Mouse (Mus musculus): Measurements from ENCODE around the gene Arhgap29.

The Arhgap29 gene

DNA sequence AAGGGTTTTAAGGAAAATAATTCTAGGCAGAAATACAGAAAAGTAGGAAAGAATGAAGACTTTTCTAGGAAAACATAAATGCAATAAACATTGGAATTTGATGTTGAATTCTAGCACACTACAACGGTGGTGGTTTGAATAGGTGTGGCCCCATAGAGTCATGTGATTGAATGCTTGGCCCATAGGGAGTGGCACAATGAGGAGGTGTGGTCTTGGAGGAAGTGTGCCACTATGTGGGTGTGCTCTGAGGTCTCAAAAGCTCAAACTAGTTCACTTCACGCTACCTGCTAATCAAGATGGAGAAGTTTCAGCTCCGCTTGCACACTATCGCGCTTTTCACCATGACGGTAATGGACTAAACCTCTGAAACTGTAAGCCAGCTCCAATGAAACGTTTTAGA is 66.1 kb downstream of the Arhgap29 start:
- no peak for DNase-seq

- DNase-seq: no peak
Observed at GRCm38 (mm10) chr3:122019159-122019558, 66.8 kb downstream of the Arhgap29 start.

DNA sequence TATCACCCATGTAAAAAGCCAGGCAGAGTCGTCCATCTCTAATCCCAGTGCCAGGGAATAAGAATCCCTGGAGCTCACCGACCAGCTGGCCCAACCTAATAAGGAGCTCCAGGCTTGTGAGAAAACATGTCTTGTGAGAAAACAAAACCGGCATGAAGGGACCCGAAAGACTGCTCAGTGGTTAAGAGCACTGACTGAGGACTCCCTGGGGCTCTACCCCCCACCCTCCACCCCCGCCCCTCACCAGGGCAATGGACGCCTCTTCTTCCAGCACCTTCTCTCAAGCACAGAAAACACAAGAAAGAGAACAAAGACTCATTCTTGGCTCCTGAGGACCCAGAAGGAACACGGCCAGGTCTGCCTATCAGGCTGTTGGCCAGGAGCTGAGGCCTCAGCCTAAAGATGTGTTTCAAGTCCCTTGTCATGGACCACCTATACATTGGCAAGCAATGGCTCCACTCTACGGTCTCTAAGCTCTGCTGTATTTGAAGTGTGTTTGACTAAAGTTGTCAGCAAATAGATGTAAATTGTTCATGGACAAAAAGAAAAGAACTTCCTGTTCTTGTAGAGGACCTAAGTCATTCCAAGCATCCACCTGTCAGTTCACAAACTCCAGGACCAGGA is 68.8 kb downstream of the Arhgap29 start:
- DNase-seq: no peak

DNA sequence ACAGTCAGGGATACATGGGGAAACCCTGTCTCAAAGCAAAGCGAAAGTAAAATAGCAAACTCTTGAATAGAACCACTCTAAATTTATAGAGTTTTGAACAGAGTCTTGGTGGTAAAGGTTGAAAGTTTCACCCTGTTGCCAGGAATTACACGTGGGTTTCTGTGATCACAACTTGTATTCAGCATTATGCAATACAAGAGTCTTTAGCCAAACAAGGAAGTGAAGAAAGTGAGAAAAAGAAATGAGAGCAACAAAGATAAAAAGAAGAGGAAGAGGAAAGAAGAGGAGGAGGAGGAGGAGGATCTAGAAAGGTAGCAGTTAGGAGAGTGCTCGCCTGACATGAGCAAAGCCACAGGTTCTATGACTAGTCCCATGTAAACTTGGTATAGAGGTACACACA is 70.0 kb downstream of the Arhgap29 start:
- no peak for DNase-seq

DNA sequence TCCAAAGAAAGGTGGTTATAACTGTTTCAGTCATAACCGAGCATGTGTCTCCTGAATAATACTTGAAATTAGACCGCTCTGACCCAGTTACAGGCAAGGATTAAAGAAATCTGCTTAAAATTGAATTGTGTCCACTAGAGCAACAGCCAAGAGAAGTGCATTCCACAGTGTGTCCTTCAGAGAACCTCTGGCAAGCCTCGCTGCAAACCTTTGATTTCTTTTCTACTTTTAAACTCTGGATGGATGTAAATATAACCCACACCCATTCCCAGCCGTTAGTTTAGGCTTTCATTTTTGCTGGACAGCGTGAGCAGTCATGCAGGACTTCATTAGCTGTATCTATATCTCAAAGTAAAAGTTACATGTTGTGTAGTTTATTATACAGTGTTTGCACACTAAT is 74.3 kb downstream of the Arhgap29 start:
- DNase-seq: no peak

- no peak for DNase-seq
Observed at GRCm38 (mm10) chr3:122027776-122028175, 75.4 kb downstream of the Arhgap29 start.

DNA sequence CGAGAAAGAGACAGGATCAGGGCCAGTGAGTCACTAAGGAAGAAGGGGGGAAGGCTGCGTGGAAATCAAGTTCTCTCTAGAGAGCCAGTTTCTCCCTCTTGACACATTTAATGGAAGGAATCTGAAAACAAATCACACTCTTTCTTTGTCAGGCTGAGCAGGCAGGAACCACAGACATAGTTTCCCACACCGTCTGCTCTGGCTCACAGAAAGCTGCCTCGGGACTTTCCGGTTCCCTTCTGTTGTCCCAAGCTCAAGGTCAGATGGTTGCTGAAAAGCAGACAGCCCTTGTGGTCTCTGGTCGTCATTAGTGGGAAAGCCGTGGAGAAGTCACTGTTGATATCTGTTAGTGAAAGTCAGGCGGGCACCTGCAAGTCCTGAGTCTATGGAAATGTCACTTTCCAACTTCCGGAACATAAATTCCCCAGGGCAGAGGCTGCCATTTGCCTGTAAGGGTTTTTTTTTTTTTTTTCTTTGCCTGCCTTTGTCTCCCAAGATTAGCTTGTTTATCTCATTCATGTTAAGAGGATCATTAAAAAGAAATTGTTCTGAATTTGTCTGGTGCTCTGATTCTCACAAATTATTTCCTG is 81.0 kb downstream of the Arhgap29 start:
- DNase-seq: no peak

DNA sequence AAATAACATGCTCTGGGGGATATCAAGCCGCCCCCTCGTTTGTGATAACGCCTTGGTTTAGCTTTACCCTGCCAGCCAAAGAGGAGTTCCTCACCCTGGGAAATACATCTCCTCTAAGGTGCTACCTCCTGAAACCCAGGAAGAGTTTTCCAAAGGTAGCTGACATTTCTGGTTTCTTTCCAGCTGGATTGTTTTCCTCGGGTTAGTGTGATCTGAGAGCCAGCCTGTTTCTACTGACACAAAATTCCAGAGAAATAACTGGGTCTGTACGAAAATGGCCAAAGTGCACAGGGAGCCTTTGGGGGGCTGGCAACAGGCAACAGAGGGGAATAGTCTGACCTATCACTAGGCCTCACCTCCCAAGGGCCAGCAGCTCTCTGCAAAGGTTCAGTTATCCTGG is 81.9 kb downstream of the Arhgap29 start:
- DNase-seq: no peak

- no peak for DNase-seq
Observed at GRCm38 (mm10) chr3:122035092-122035491, 82.8 kb downstream of the Arhgap29 start.

- DNase-seq: no peak
Observed at GRCm38 (mm10) chr3:122040522-122040921, 88.2 kb downstream of the Arhgap29 start.

DNA sequence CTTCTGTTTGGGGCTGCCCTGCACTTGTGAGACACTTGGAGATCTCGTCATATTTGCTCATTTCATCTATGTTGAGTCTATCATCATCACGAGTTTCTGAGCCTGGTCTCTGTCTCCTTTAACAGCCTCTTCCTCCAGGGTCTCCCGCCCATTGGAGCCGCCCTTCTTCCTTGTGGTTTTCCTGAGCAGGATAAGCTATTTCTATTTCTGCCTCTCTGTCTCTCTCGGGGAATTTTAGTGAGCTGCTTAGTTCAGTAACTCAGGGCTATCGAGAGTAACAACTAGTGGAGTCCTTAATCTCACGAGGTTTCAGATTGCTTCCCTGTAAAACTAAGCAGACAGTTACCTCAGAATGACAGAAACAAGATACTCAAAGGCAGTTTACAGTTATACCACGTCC is 90.8 kb downstream of the Arhgap29 start:
- no peak for DNase-seq

GRCm38 (mm10) chr3:122043799-122044547 is 91.6 kb downstream of the Arhgap29 start, which contains the start of gene Abca4:
Abca4 (plus strand) TSS chr3:122044443.
- DNase-seq: no peak

DNA sequence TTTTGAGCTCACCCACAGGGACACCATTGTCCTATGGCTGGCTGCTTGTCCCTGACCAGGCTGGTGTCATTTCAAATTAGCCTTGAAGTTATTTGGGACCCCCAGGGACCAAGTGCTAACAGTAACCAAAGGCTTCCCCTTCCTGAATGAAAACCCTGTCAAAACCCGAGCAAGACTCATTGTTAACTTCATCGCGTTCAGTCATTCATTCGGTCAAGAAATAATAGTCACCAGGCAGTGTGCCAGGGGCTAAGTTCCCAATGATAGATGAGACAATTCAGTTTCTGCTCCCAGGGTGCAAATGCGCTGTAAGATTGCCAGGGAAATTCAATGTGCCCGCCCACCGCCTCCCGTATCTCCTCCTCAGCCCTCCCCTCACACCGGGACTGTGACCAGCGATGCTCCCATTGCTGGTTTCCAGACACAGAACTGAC is 93.9 kb downstream of the Arhgap29 start:
- peak; percentile 71 for DNase-seq

GRCm38 (mm10) chr3:122047402-122047801 is 95.1 kb downstream of the Arhgap29 start:
- DNase-seq: peak; percentile 34

GRCm38 (mm10) chr3:122047921-122048861 is 95.8 kb downstream of the Arhgap29 start:
- DNase-seq: peak; percentile 75

- DNase-seq: no peak
Observed at GRCm38 (mm10) chr3:122049158-122049557, 96.8 kb downstream of the Arhgap29 start.

DNA sequence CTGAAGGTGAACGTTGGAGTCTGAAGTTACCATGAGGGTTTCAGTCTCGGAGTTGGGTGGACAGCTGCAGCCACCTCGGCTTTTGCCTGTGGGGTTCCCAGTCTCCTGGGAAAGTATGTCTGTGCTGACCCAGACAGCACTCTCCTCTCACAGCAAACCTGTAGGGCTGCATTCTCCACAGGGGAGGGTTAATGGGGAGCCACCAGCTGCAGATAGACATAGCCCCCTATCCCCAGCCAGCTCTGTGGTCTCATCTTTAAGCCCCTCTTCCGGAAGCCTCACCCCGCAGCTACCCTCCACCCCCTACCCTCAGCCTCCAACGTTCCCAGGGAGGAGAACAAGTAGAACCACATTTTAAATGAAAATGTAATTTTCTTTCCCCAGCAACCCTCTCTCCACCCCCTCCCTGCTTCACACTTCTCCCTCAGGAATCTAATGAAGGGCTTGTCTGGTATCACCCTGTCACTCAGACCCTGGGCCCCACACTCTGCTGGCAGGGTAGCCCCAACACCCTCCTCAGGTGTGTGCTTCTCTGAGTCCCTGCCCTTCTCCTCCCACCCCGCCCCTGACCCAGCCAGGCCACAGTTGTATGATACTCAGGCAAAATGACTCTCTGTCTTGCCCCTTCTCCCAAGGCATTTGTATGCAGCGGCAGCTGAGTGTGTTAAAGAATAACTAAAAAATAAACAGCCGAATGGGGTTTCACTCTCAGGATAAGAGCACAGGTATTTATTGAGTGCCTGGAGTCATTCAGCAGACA is 106.3 kb downstream of the Arhgap29 start:
- no peak for DNase-seq

DNA sequence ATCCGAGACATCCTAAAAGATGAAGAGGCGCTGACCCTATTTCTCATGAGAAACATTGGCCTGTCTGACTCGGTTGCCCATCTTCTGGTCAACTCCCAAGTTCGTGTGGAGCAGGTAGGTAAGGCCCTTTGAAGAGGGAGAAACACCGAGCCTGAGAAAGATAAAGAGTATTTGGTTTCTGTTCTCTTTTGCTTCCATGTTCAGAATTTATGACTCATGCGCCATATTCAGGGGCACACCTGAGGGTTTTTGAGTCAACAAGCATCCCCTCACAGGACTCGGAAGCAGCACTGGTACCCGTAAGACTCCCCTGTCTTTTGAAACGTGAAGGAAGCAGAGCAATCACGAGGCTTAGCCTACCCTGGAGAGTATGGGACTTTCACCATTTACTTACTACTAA is 110.2 kb downstream of the Arhgap29 start:
- DNase-seq: no peak

DNA sequence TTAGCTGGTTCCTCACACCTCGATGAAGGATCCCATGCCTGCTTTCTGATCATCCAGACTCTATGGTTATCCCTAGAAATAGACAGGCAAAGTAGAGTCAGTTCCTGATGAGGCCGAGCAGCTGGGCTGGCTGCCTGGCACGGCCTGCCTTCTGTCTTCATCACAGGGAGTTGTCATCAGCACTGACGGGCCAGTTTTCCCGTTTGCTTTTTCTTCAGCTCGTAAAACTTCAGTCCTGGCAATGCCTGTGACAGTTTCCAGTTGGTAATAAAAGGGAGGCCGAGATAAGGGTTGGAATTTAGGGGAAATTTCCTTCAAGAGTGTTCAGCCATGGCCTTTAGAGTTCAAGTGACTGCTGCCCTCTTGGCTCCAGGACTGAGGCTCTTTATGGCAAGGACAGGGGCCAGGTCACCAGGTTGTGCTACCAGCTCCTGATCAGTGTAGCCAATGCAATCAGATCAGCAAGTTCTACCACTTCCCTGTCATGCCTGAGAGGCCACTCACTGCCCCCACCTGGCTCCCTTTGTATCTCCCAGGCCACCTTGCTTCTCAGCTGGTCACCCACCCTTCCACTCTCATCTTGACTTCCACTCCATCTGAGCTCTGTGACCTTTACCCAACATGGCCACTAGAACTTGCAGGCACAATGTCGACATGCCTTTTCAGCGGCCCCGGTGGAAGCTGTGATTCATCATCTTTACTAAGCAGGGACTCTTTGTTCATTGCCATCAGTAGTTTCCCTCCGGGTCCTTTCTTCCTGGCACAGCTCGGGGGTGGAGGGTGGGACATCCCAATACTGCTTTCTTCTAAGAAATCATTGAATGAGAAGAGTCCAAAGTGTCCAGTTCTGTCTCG is 112.4 kb downstream of the Arhgap29 start:
- peak; percentile 64 for DNase-seq
